Mouse (Mus musculus) thymus, adult 2 months (tissue): ENCODE data around the gene Mapk13. TPM values are rescaled to one million over a fixed set of nuclear protein-coding genes. Genes with fewer than 3 reads are reported as not detected.
"Not testable (repeated sequence)": the region's sequence is repeated elsewhere in the genome, so short reads cannot be mapped to it uniquely, and the experiment has no call there.

Experiments used
- DNase-seq: peaks from one replicate; pipeline ENCODE4 v3.0.0; 2021
- H3K27ac ChIP-seq: fragments of 200-500 bp; 2 replicates; pipeline ENCODE4 v1.5.1; 2012; ENCODE audit warnings: low read length, control low read depth; ENCODE audit not compliant: control insufficient read depth, insufficient read depth
- H3K27me3 ChIP-seq: fragments of 200-500 bp; 2 replicates; pipeline ENCODE4 v1.6.1; 2012; ENCODE audit warnings: mild to moderate bottlenecking, low read length, moderate library complexity, mixed read lengths; ENCODE audit not compliant: control insufficient read depth, insufficient read depth
- H3K36me3 ChIP-seq: fragments of 200-500 bp; 2 replicates; pipeline ENCODE4 v1.6.1; 2012; ENCODE audit warnings: mild to moderate bottlenecking, low read length, moderate library complexity; ENCODE audit not compliant: control insufficient read depth, insufficient read depth
- H3K4me1 ChIP-seq: fragments of 200-500 bp; replicated peaks from 2 replicates; pipeline ENCODE4 v1.6.1; 2012; ENCODE audit warnings: low read length; ENCODE audit not compliant: control insufficient read depth, insufficient read depth
- H3K4me3 ChIP-seq: fragments of 200-500 bp; 2 replicates; pipeline ENCODE4 v1.5.1; 2012; ENCODE audit warnings: mild to moderate bottlenecking, low read length, control low read depth, moderate library complexity; ENCODE audit not compliant: control insufficient read depth, insufficient read depth
- CTCF ChIP-seq: fragments of 200-500 bp; IDR thresholded peaks from 2 replicates; pipeline ENCODE4 v1.5.1; 2012; ENCODE audit warnings: mild to moderate bottlenecking, control low read depth, low read length, moderate library complexity, borderline replicate concordance; ENCODE audit not compliant: control insufficient read depth, poor library complexity, insufficient read depth; ENCODE audit errors: extremely low read depth
- POLR2A ChIP-seq: fragments of 200-500 bp; IDR thresholded peaks from 2 replicates; pipeline ENCODE4 v1.6.1; 2012; ENCODE audit warnings: mild to moderate bottlenecking, low read length, control low read depth, moderate library complexity; ENCODE audit not compliant: control insufficient read depth, poor library complexity, insufficient read depth; ENCODE audit errors: extremely low read depth
- WGBS: fragments of 180-500 bp; shearing (Covaris S2); methylation state at CpG from one replicate; pipeline ENCODE4 v1.1.7; 2018; 5-methylcytosine and 5-hydroxymethylcytosine counted together
- polyA plus RNA-seq: library from polyadenylated mRNA; depleted of rRNA; stranded (reverse); fragments of >200 nt; gene quantifications from 2 replicates; pipeline ENCODE4 v1.2.3, GENCODE M21; 2012

The Mapk13 gene
- polyA plus RNA-seq, 1 experiment = 8.2 TPM

- TF ChIP-seq CTCF = no peak
- TF ChIP-seq POLR2A = no peak
- no peaks in the 10 kb centered on the region; the same call in 1 of the 2 replicates for H3K27me3 ChIP-seq
- H3K27ac ChIP-seq = no peak overlapping the region
- DNase-seq = no peak
- H3K4me3 ChIP-seq = no peak overlapping the region
- H3K36me3 ChIP-seq = no peaks in the 10 kb centered on the region
- peaks cover 11% of the 10 kb centered on the region for H3K4me1 ChIP-seq
- 92% methylated on average over 5 of the region's 5 CpGs for whole genome bisulfite sequencing
Measured at GRCm38 (mm10) chr17:28771289-28771688, 2.2 kb downstream of the Mapk13 start.

- H3K27ac ChIP-seq, H3K36me3 ChIP-seq, H3K4me3 ChIP-seq, H3K4me1 ChIP-seq, DNase-seq, H3K27me3 ChIP-seq: not testable (repeated sequence)
- 97% methylated on average over 9 of the region's 9 CpGs for WGBS
Measured at GRCm38 (mm10) chr17:28774303-28774702, 5.2 kb downstream of the Mapk13 start.

- Histone ChIP-seq H3K4me3 (no peak overlapping the region), H3K27ac (no peak overlapping the region), H3K36me3 (no peaks in the 10 kb centered on the region), H3K4me1 (no peaks in the 10 kb centered on the region), H3K27me3 (no peaks in the 10 kb centered on the region; the same call in 1 of the 2 replicates)
- no peak for TF ChIP-seq POLR2A
- TF ChIP-seq CTCF = no peak
- 88% methylated on average over 4 of the region's 4 CpGs for WGBS
- no peak for DNase-seq
Measured at GRCm38 (mm10) chr17:28775161-28775560, 6.1 kb downstream of the Mapk13 start.

- DNase-seq = no peak
- 96% methylated on average over 3 of the region's 3 CpGs for WGBS
- H3K27ac ChIP-seq = no peak overlapping the region
- TF ChIP-seq POLR2A = no peak
- no peak for TF ChIP-seq CTCF
- H3K36me3 ChIP-seq = no peaks in the 10 kb centered on the region
- no peaks in the 10 kb centered on the region for H3K27me3 ChIP-seq
- no peaks in the 10 kb centered on the region for H3K4me1 ChIP-seq
- H3K4me3 ChIP-seq = no peak overlapping the region
Measured at GRCm38 (mm10) chr17:28776817-28777216, 7.7 kb downstream of the Mapk13 start.

GRCm38 (mm10) chr17:28777231-28778005 lies 8.3 kb downstream of the Mapk13 start:
- no peak for TF ChIP-seq CTCF
- TF ChIP-seq POLR2A = no peak
- no peaks in the 10 kb centered on the region for H3K4me1 ChIP-seq
- no peak for DNase-seq
- H3K27me3 ChIP-seq = no peaks in the 10 kb centered on the region
- H3K4me3 ChIP-seq = no peak overlapping the region
- H3K27ac ChIP-seq = no peak overlapping the region
- 95% methylated on average over 16 of the region's 16 CpGs for WGBS
- H3K36me3 ChIP-seq = no peaks in the 10 kb centered on the region

- H3K4me1 ChIP-seq = no peaks in the 10 kb centered on the region
- no peaks in the 10 kb centered on the region for H3K27me3 ChIP-seq
- H3K36me3 ChIP-seq = no peaks in the 10 kb centered on the region
- no peak for DNase-seq
- 97% methylated on average over 3 of the region's 3 CpGs for WGBS
- H3K4me3 ChIP-seq = no peak overlapping the region
- H3K27ac ChIP-seq = no peak overlapping the region
- TF ChIP-seq POLR2A = no peak
- TF ChIP-seq CTCF = no peak
Measured at GRCm38 (mm10) chr17:28779735-28780134, 10.6 kb downstream of the Mapk13 start.

- DNase-seq = no peak
- TF ChIP-seq POLR2A (no peak), CTCF (no peak)
- WGBS = 86% methylated on average over 3 of the region's 3 CpGs
- Histone ChIP-seq H3K27me3 (no peaks in the 10 kb centered on the region), H3K27ac (no peak overlapping the region), H3K36me3 (no peaks in the 10 kb centered on the region), H3K4me1 (no peaks in the 10 kb centered on the region), H3K4me3 (no peak overlapping the region)
Measured at GRCm38 (mm10) chr17:28780836-28781235, 11.7 kb downstream of the Mapk13 start.
